Mouse (Mus musculus): ENCODE results near the gene Bub1b.

DNA sequence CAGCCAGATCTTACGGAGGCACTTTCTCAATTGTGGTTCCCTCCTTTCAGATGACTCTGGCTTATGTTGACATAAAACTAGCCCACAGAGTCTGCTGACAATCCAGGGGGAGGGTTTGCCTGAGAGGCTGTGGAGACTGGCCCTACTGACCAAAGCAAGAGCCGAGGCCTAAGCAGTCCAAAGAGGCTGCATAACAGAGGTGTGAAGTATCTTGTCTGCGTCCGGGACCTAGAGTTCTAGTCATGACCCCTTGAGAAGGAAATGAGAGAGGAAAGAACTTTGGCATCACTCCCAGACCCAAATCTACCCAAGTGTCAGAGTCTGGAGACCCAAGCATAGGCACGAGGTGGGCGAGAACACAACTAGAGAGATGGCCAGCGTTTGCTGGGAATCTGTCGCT, 88.7 kb downstream of the Bub1b start:
- TF ChIP-seq TAL1 (IDR thresholded peaks at IDR 0.05; ENCODE audit: low read length) (no peak), GATA1 (IDR thresholded peaks at IDR 0.05; ENCODE audit: low read length) (no peak)

Data from erythroblast, embryonic 14.5 days (primary cell).